Mouse (Mus musculus) erythroblast, embryonic 14.5 days (primary cell): ENCODE measurements at regions not wholly inside any gene's neighbourhood (a gene's known extent, or its start where the extent isn't known, plus 50 kb on each side); places are given as distances from the start of the nearest gene placed in this dataset.

Experiments used
- H3K27me3 ChIP-seq: 2 replicates; pipeline ENCODE4 v1.6.1; 2012; ENCODE audit warnings: inconsistent platforms; ENCODE audit not compliant: control insufficient read depth
- H3K36me3 ChIP-seq: 2 replicates; pipeline ENCODE4 v1.6.1; 2012; ENCODE audit warnings: mild to moderate bottlenecking, inconsistent platforms; ENCODE audit not compliant: control insufficient read depth
- H3K4me1 ChIP-seq: 2 replicates; pipeline ENCODE4 v1.6.1; 2012; ENCODE audit warnings: inconsistent platforms; ENCODE audit not compliant: control insufficient read depth
- H3K4me3 ChIP-seq: replicated peaks from 2 replicates; pipeline ENCODE3; 2012; ENCODE audit warnings: moderate library complexity, mild to moderate bottlenecking, inconsistent platforms
- H3K9me3 ChIP-seq: 2 replicates; pipeline ENCODE4 v1.6.1; 2012; ENCODE audit warnings: low read length, inconsistent platforms, mixed read lengths; ENCODE audit not compliant: control insufficient read depth
- GATA1 ChIP-seq: IDR thresholded peaks from 2 replicates; pipeline ENCODE4 v1.6.1; 2012; ENCODE audit warnings: low read length, inconsistent platforms, mixed read lengths
- TAL1 ChIP-seq: IDR thresholded peaks from 3 replicates; pipeline ENCODE4 v1.6.1; 2012; ENCODE audit warnings: low read length, inconsistent platforms, mixed read lengths

GRCm38 (mm10) chr4:105936755-105937514, 147.3 kb downstream of the Gm12728 start:
- no peaks in the 10 kb centered on the region for H3K9me3 ChIP-seq
- TF ChIP-seq TAL1 (no peak), GATA1 (no peak)
- H3K4me1 ChIP-seq = no peaks in the 10 kb centered on the region
- no peak overlapping the region for H3K4me3 ChIP-seq
- H3K36me3 ChIP-seq = no peaks in the 10 kb centered on the region
- H3K27me3 ChIP-seq = no peaks in the 10 kb centered on the region

DNA sequence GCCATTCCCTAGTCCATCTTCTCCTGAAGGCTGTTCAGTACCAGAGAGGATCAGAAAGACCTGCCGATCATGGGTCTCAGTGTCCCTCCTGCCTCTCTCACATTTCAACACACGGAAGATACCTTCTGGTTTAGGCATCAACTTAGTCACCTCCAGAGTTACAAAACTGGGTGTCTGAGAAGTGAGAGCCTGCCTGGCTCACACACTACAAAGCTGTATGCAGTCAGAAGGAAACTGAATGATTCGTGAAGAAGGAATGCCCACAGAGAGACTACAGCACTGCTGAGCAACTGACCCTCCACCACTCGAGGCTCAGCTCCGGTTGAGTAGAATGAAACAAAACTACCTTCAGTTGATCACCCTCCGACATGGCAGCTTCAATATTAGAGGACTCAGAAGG, 147.9 kb downstream of the Gm12728 start:
- no peak for TF ChIP-seq GATA1
- TF ChIP-seq TAL1 = no peak
- Histone ChIP-seq H3K4me3 (no peak overlapping the region), H3K9me3 (no peaks in the 10 kb centered on the region), H3K4me1 (no peaks in the 10 kb centered on the region), H3K27me3 (no peaks in the 10 kb centered on the region), H3K36me3 (no peaks in the 10 kb centered on the region)

GRCm38 (mm10) chr4:105938886-105939285, 149.2 kb downstream of the Gm12728 start:
- Histone ChIP-seq H3K4me1 (no peaks in the 10 kb centered on the region), H3K27me3 (no peaks in the 10 kb centered on the region), H3K9me3 (no peaks in the 10 kb centered on the region), H3K36me3 (no peaks in the 10 kb centered on the region), H3K4me3 (no peak overlapping the region)
- TF ChIP-seq TAL1 = no peak

GRCm38 (mm10) chr4:105939636-105940199, 150.0 kb downstream of the Gm12728 start:
- Histone ChIP-seq H3K9me3 (no peaks in the 10 kb centered on the region), H3K4me1 (no peaks in the 10 kb centered on the region), H3K36me3 (no peaks in the 10 kb centered on the region), H3K4me3 (no peak overlapping the region), H3K27me3 (no peaks in the 10 kb centered on the region)
- no peak for TF ChIP-seq GATA1
- no peak for TF ChIP-seq TAL1

- TF ChIP-seq TAL1 = no peak
- no peak for TF ChIP-seq GATA1
- H3K9me3 ChIP-seq = no peaks in the 10 kb centered on the region
- H3K36me3 ChIP-seq = no peaks in the 10 kb centered on the region
- no peak overlapping the region for H3K4me3 ChIP-seq
- H3K27me3 ChIP-seq = no peaks in the 10 kb centered on the region
- no peaks in the 10 kb centered on the region for H3K4me1 ChIP-seq
These were observed 151.2 kb downstream of the Gm12728 start for GRCm38 (mm10) chr4:105940891-105941290.

- Histone ChIP-seq H3K36me3 (no peaks in the 10 kb centered on the region), H3K27me3 (no peaks in the 10 kb centered on the region)
These were observed 152.1 kb downstream of the Gm12728 start for GRCm38 (mm10) chr4:105941785-105942184.

GRCm38 (mm10) chr4:105944962-105945361, 155.3 kb downstream of the Gm12728 start:
- H3K36me3 ChIP-seq = no peaks in the 10 kb centered on the region
- TF ChIP-seq TAL1 = no peak
- TF ChIP-seq GATA1 = no peak
- H3K4me1 ChIP-seq = no peaks in the 10 kb centered on the region
- H3K4me3 ChIP-seq = no peak overlapping the region
- H3K9me3 ChIP-seq = no peaks in the 10 kb centered on the region
- H3K27me3 ChIP-seq = no peaks in the 10 kb centered on the region

More at GRCm38 (mm10) chr4:105941785-105942184, 152.1 kb downstream of the Gm12728 start:
- no peaks in the 10 kb centered on the region for H3K4me1 ChIP-seq
- no peak for TF ChIP-seq TAL1
- no peak for TF ChIP-seq GATA1
- H3K4me3 ChIP-seq = no peak overlapping the region
- H3K9me3 ChIP-seq = no peaks in the 10 kb centered on the region

GRCm38 (mm10) chr4:105945921-105946320, 156.3 kb downstream of the Gm12728 start:
- Histone ChIP-seq H3K4me3 (no peak overlapping the region), H3K36me3 (no peaks in the 10 kb centered on the region), H3K9me3 (no peaks in the 10 kb centered on the region), H3K27me3 (no peaks in the 10 kb centered on the region), H3K4me1 (no peaks in the 10 kb centered on the region)
- no peak for TF ChIP-seq GATA1
- no peak for TF ChIP-seq TAL1

DNA sequence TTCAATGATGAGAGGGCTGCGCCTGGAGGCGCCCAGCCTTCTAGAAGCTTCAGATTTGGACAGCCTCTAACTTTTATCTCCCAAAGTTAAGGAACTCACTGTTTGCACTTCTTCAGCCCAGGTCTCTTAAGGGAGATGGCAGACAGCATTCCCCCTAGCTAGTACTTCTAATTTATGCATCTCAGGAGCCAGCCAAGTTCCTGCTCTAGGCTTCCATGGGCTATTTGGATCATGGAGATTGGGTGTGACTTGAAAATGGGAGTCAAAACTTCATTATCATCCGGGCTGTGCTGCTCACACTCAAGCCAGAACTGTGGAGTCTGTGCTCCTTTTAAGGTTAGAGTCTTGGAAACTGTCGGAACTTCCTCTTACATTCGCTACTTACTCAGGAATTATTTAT, 158.7 kb downstream of the Gm12728 start:
- no peaks in the 10 kb centered on the region for H3K4me1 ChIP-seq
- no peaks in the 10 kb centered on the region for H3K36me3 ChIP-seq

DNA sequence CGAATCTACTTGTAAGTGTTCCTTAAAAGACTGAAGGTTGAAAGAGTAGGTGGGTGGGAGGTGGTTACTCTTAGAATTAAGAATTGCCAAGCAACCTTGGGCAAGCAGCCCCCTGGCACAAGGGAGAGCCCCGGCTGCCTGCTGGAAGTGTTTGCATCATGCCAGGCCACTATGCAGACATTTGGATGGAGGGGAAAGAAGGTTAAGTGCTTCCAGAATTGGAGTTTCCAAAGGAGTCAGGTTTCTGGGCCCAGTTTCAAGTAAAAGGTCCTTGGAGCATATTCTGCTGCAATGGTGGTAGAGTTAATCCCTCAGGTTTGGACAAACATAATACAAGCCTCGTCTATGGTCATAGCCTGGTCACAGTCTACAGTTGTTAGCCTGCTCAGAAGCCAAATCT, 162.7 kb downstream of the Gm12728 start:
- Histone ChIP-seq H3K4me1 (no peaks in the 10 kb centered on the region), H3K4me3 (no peak overlapping the region), H3K36me3 (no peaks in the 10 kb centered on the region), H3K27me3 (no peaks in the 10 kb centered on the region), H3K9me3 (no peaks in the 10 kb centered on the region)
- TF ChIP-seq GATA1 = no peak
- no peak for TF ChIP-seq TAL1

More for the DNA sequence above, 158.7 kb downstream of the Gm12728 start:
- TF ChIP-seq GATA1 = no peak
- TF ChIP-seq TAL1 = no peak
- no peak overlapping the region for H3K4me3 ChIP-seq
- no peaks in the 10 kb centered on the region for H3K27me3 ChIP-seq
- no peaks in the 10 kb centered on the region for H3K9me3 ChIP-seq
